Mouse (Mus musculus) olfactory bulb, adult 2 months (tissue): ENCODE data around the gene Rab1b.

Experiments
- CTCF ChIP-seq: fragments of 200-500 bp; IDR thresholded peaks from 2 replicates; pipeline ENCODE4 v1.5.1; 2012; ENCODE audit warnings: low read depth, mild to moderate bottlenecking, low read length, moderate library complexity; ENCODE audit not compliant: insufficient read depth
- POLR2A ChIP-seq: fragments of 200-500 bp; IDR thresholded peaks from 2 replicates; pipeline ENCODE4 v1.6.1; 2012; ENCODE audit warnings: mild to moderate bottlenecking, low read depth, low read length, moderate library complexity; ENCODE audit not compliant: insufficient read depth

GRCm38 (mm10) chr19:5097521-5098362 lies 9.1 kb downstream of the Rab1b start:
- no peak for TF ChIP-seq POLR2A
- no peak for TF ChIP-seq CTCF
